Mouse (Mus musculus) heart, adult 2 months (tissue): Measurements from ENCODE around the gene Rars2.

Experiments
- CTCF ChIP-seq: fragments of 200-600 bp; IDR thresholded peaks from 2 replicates; pipeline ENCODE4 v1.8.1; 2022; ENCODE audit warnings: antibody characterized with exemption, mild to moderate bottlenecking, moderate library complexity
- EP300 ChIP-seq: fragments of 200-500 bp; IDR thresholded peaks from 2 replicates; pipeline ENCODE4 v1.6.1; 2011; ENCODE audit warnings: low read depth, low read length, control low read depth; ENCODE audit not compliant: insufficient read depth
- POLR2A ChIP-seq: fragments of 200-500 bp; IDR thresholded peaks from 2 replicates; pipeline ENCODE4 v1.6.1; 2011; ENCODE audit warnings: mild to moderate bottlenecking, low read depth, low read length, control low read depth; ENCODE audit not compliant: insufficient read depth

DNA sequence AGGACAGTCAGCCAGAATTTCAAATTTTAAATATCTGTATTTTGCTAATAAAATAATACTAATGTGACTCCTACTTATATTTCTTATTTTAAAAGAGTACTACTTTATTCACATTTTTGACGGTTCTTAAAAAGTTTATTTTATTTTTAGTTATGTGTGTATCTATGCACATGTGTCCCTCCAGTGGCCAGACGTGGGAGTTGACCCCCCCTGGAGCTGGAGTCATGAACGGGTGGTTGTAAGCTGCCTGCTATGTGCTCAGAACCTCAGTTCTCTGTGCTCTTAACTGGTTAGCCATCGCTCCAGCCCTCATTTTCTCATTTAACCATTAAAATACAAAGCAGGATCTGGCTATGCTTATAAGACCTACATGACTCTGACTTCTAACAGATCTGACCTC is 88.3 kb downstream of the Rars2 start:
- TF ChIP-seq CTCF (peak; percentile 20), POLR2A (no peak), EP300 (no peak)
